Mouse (Mus musculus): ENCODE results near the gene Tfap2e.
A peak's percentile ranks its signal among the peaks of the same experiment; 100 is the strongest.

Gene Tfap2e

DNA sequence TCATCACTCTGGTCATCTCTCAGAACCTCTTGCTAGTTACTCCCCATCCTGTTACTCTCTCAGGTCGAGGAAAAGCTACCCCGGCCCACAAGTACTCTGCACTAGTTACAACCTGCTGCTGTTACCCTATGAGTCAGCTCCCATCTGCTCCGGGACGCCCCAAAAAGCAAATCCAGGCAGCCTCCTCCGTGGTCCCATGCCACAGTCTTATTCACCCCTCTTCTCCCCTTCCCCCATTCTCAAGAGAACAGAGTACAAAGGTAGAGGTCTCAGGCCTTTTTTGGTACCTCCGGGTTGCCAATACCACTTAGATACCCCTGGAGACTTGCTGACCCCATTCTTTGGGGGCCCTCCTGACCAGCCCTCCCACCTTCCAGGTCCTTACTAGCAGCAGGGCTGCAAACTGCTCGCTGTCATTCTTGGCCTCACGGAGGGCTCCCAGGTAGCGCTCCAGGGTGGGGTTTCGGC, 15.6 kb upstream of the Tfap2e start:
- no peak for DNase-seq (ENCODE audit: low spot score)

DNA sequence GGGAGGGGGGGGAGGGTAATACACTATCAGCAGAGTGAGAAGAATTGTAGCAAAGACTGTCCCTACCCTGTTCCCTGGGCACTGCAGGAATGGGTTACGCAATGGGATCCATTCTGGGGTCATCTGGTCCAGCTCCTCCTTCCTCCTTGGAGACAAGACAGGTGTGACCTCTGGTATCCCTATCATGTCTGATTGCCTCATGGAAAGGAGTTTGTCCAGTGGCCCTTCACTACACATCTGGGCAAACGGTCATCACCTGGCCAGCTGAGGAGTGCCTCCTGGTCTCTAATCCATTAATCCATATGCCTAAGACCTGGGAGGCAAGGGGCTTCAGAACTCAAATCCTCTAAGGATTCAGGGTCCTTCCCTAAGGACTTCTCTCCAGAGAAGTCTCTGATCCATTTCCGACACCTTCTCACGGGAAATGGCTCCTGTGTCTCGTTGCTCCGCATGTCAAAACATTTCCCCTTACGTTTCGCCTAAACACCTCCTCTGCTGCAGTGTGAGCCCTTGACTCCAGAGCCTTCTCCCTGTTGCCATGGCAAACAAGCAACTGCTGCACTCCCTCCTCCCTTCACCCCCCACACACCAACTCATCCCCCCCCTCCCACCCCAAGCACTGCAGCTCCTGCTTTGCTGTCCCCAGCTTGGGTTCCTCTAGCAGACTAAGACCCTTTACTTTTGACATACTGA, 15.0 kb upstream of the Tfap2e start:
- DNase-seq (ENCODE audit: low spot score) = no peak

DNA sequence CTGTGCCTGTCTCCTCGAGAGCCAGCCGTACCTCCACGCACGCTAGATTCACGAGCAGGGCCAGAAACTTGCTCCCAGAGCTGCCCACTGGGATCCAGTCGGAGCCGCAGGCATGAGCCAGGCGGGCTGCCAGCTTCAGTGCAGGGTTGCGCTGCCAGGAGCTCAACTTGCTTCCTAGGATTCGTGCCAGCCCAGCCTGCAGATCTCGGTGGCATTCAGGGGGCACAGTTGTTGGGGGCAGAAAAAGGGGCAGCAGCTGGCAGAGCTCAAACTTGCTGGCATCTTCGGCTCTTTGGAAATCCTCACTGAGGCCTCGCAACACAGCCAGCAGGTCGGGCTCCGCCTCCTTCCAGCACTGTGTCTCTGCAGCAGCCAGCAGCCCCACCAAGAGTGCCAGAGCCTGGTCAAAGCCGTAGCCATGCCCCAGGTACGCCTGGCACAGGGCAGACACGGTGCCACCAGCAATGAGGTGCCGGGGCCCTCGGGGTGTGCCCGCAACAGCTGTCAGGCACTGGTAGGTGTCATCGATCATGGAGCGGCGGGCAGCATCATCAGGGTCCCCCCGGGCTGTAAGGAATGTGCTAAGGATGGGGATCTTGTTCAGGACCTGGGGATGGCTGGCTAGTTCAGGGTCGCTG, 14.1 kb upstream of the Tfap2e start:
- DNase-seq (ENCODE audit: low spot score) = no peak

DNA sequence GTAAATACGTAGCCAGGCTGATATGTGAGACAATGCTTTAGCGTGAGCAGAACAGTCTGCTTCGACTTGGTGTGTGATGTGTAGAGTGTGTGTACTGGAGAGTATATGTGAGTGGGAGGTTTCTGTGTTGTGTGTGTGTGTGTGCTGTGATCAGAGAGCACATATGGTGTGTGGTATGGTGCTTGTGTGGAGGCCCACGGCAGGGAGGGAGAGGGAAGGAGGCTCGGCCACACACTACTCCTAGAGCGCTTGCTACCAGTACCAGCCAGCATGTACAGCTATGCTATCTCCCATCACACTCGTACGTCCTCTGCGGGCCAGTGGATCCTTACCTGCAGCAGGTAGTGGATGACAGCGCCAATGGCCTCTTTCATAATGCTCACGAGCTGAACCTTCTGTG, 13.5 kb upstream of the Tfap2e start:
- no peak for DNase-seq (ENCODE audit: low spot score)

DNA sequence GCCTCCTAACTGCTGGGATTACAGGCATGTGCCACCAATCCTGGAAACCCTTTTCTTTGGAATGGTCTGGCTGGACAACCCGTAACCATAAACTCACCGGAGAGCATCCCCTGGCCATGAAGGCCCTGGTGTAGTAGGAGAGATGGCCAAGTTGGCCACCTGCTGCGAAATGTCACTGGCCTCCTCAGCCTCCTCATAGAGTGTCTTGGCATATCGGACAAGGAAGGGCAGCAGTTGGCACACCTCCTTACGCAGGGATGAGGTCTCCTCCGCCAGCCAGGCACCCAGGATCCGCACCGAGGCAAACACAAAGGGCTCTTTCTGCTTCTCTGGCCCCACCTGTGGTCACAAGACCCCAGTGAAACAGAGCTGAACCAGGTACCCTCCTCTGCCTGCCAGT, 12.3 kb upstream of the Tfap2e start:
- DNase-seq (ENCODE audit: low spot score) = no peak

DNA sequence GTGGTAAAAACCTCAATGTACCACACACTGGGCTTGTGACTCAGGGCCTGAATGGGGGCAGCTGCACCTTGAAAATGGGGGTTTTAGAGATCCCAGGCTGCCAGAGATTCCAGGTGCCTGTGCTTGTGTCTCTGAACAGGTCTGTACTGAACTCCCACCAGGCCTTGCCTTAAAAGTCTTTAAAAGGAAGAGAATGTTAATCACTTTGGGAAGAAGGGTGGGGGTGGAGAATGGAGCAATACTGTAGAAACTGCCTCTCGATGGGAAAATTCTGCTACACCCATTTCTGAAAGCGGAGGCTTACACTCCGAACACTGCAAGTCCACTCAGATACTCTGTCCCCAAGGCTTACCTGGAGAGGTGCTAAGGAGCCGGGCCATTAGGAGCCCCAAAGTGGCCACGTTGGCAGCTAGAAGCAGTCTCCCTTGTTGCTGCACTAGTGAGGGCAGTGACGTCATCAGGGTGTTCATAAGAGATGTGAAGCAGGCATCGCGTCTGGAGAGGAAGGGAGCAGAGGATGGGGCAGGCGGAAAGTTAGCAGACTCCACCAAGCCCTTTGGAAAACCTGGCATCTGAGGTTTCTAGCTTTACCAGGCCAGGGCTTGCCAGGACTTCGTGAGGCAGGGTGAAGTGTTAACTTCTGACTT, 10.3 kb upstream of the Tfap2e start:
- DNase-seq (ENCODE audit: low spot score) = no peak

DNA sequence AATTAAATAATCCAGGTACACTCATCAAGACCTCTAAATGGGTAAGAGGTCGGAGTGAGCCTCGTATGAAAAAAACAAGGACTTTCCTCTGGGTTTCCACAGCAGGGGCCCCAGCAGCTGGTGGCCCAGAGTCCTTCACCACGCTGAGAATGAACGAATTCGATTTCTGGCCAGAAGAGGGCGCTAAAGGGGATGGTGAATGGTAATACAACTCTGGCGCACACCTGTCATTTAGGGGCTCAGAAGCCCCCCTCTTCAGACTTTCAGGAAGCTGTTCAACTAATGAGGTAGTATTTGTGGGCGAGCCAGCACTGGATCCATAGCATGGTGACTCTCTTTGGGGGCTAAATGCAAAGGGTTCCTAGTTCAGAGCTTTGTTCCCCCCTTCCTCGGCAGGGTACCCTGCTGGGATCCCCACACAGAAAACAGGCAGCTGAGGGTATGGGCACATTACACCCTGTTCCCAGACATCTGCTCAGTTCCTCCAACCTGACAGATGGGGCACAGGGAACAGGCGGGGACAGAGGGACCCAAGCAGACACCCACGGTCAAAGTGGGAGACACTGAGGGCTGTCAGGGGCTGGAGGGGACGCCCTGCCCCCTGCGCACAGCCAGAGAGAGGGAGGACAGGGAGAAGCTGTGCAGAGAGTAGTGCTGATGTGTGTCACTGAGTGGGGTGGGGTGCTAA, 9.6 kb upstream of the Tfap2e start:
- no peak for DNase-seq (ENCODE audit: low spot score)

DNA sequence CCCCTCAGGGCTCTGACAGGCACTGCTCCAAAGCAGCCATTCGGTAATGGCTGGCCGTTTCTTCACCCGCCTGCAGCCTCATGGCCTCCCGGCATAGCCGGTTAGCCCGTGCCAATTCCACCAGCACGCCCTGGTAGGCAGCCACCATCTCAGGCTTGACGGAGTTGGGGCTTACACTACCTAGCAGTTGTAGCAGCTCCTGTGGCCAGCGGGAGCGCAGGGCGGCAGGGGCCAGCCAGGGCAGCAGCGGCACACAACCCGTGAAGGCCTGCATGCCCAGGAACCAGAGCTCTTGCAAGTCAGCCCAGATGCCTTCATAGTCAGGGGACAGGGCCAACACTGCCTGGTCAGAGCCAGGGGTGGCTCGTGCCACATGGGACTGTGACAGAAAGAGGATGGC, 8.8 kb upstream of the Tfap2e start:
- DNase-seq (ENCODE audit: low spot score) = no peak

DNA sequence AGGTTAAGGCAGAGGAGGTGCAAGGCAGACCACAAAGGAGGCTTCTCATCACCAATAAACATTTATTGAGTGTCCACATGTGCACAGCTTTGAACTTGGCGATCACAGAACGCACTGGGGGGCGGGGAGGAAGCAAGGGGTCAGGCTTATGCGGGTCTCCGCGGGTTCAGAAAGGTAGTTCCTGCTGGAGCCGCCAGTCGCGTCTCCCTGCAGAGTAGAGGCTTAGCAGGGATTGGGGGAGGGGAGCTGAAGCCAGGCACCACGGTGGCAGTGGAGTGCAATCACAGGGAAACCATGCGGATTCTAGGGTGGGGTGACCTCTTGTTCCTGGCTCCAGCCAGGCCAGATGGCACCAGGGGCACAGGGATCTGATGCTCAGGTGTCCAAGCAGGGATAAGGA, 7.7 kb upstream of the Tfap2e start:
- DNase-seq (ENCODE audit: low spot score) = no peak

DNA sequence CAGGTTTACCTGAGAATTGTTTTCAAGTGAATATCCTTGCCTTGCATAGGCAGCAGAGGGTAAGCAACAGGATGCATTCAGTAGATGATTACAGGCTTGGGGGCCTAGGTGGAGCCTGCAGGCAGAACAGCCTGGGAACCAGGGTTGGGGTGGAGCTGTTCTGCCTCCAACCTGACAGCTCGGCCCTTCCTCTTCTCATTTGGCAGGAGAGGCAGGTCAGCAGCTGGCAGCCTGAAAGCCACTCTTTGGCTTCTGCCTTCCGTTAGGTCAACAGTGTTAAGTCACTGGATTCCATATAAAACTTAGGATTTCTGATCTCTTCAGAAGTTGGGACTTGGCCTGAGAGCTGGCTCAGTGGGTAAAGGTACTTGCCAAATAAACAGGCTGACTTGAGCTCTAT, 6.9 kb upstream of the Tfap2e start:
- DNase-seq (ENCODE audit: low spot score) = no peak

DNA sequence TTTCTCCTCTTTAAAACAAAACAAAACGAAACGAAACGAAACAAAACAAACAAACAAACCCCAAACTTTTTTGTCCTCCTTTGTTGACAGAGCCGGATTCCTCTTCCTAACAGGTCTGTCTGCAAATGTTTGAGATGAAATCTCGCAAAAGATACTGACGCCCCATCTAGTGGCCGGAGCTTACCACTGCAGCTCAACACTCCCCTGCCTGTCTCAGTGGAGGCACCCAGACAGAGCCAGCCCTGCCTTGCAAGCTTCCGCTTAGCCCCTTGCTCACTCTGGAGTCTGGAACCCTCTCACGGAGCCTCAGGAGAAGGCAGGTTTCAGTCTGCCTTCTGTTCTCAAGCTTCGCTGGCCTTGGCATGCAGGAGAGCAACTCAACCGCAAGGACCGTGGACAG, 5.4 kb upstream of the Tfap2e start:
- peak; percentile 69 for DNase-seq (ENCODE audit: low spot score)

DNA sequence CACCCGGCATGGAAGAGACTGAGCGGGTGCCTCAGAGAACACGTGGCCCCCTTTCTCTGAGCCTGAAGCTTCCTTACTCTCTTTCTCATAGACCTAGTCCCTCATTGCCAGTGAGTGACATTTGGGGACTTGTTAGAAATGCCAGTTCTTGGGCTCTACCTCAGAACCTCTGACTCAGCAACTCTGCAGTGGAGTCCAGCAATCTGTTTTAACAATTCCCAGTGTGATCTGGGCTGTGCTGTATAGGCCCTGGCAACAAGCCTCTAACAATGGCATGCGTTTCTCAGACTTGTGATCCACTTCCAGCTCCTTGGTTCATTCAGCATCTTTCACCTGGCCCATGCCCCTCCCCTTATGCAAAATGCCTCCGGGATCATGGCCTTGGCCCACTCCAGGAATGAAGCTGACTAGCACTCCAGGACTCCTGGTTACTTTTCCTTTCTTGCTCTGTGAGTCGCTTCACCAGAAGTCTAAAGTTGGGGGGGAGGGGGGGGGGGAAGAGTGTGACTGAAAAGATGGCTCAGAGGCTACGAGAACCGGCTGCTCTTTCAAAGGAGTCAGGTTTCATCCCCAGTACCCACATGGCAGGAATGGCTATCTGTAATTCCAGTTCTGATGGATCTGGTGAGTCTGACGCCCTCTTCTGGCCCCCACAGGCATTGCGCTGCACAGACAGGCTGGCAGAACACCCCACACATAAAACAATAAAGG, 4.1 kb upstream of the Tfap2e start:
- DNase-seq (ENCODE audit: low spot score) = no peak

DNA sequence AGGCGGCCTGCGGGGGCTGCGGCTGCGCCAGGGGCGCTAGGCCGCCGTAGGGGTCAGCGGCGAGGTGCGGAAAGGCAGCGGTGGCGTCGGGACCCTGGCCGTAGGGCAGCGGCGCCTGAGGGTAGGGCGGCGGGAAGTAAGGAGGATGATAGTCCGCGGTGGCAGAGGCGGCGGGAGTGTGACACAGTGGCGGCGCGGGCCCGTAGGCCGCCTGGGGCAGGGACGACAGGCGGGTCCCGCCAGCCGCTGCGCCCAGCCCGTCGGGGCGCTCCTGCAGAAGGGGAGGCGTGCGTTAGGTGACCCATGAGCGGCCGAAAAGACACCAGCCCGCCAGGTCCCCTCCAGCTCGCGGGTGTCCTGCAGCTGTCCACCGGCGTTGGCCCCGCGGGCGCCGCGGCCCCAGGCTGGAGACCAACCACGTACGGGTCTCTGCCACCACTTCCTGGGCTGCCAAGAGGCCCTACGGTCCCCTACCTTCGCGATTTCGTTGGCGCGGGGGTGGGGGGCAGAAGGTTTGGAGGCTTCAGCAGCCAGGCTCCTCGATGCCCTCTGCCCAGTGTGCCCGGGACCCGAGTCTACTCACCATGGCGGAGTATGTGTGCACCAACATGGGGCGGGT, 549 bp downstream of the Tfap2e start:
- DNase-seq (ENCODE audit: low spot score) = no peak

DNA sequence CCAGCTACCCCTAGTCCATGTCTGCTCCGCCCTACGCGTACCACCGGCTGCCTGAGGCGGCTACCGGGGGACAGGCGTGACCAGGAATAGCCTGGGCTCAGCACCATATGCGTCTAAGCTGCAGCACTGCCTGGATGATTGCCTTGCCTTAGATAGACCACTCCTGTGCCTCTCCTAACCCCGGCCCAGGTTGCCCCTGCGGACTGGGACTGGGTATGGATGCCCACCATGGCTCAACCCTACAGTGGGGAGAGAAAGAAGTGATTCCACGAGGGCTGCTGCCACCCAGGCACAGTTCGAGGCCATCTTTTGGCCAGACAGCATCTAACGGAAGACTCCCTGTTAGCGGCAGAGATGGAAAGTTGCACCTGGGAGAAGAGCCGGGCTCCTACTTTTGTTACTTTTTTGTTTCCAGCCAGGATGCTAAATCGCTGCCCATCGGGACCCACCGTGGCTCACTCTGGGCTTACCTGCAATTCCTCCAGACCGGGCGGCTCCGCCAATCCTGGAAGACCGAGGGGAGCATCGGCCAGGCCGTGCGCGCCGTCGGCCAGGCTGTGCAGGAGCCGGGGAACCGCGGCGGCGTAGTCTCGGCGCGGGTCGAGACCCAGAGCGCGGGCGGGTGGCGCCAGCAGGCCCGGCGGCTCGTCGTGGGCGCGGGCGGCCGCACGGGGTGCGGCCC, 1.2 kb downstream of the Tfap2e start:
- DNase-seq (ENCODE audit: low spot score) = no peak

DNA sequence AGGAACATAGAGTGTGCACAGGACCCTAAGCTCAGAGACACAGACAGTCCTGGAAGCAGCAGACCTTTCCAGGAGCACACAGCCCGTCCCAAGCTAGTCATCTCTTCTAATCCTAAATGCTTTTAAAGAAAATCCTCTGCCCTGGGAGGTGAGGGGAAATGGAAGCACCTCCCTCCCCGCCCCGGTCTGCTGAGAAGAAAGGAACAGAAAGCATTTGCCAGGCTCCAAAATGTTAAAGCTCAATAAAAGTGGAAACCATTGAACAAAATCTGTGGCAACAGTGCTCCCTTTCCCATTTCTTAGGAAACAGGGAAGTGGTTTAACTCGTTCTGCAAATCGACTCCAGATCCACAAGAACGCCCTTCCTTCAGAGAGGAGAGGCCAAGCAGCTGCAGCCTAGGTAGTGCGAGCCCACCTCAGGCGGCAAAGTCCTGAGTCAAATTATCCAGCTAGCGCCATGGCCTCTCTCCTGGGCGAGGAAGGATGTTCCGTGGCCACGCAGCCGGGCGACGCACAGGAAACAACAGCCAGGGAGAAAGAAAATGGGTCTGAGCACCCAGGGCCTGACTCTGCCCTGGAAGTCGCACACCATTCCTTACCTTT, 1.9 kb downstream of the Tfap2e start:
- DNase-seq (ENCODE audit: low spot score) = no peak

DNA sequence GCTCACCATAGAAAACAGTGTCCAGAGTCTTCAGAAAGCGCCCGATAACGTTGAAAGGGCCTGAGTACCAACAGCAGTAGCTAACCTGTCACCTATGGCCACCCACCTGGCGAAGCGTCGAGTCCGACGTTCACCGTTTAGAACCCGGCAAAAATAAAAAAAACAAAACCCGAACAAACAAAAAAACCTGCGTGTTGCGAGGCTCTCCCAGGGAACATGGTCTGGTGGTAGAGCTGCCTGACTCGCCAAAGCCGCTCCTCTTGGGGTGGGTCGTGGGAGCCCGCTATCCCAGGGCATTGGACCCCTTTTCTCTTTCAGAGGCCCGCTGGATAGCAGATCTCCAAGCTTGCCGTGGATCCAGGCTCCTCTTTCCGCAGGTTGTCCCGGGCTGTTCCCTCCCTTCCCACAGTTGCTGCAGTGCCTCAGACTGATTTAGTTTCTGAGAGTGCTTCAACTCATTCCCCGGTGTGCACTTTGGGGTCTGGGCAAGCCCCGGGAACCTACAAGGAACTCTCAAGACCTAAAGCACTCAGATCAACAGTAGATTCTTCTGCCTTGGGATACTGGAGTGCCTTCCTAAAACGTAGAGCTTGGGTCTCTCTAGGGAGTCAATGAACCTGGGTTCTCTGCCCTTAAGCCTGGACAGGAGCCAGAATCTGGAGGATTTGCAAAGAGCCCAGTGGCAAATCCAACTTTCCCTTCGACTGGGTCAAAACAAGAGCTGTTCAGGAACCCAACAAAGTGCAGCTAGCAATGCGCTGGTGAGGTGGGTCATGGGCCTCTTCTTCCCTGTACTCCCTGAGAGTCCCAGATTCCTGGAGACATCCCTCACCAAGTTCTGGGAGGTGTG, 3.3 kb downstream of the Tfap2e start:
- DNase-seq (ENCODE audit: low spot score) = no peak

DNA sequence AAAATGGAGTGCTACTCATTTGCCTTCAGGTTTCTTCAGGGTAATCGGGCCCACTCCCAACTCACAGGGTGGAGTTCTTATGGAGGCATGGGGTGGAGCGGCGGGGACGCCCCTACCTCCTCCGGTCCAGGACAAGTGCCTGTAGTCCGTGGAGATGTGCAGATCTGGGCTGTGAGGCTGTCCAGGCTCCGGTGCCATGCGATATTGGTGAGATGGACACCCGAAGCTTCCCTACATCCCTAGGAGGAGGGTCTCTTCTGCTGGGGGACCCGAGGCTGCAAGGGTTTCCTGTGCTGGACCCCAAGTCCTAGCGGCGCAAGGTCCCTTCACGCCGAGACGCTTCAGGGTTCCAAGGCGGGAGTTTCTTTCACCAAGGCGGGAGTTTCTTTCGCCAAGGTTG, 3.9 kb downstream of the Tfap2e start:
- DNase-seq (ENCODE audit: low spot score) = no peak

DNA sequence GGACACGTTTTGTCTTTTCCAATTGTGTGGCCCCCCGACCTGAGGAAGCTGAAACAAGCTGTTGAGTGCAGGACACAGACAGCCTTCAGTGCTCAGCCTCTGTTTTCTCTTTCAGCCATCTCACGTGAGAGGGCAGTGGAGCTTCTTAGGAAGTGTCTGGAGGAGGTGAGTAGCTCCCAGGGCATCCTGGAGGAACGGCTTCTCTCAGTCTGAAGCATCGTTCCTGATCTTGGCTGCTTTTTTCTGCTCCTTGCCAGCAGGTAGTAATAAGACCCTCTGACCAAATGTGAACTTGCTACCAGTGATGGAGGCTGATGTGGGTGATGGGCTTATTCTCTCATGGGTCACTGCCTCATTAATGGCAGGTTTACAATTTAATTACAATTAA, 28.6 kb downstream of the Tfap2e start:
- no peak for DNase-seq (ENCODE audit: low spot score)

DNA sequence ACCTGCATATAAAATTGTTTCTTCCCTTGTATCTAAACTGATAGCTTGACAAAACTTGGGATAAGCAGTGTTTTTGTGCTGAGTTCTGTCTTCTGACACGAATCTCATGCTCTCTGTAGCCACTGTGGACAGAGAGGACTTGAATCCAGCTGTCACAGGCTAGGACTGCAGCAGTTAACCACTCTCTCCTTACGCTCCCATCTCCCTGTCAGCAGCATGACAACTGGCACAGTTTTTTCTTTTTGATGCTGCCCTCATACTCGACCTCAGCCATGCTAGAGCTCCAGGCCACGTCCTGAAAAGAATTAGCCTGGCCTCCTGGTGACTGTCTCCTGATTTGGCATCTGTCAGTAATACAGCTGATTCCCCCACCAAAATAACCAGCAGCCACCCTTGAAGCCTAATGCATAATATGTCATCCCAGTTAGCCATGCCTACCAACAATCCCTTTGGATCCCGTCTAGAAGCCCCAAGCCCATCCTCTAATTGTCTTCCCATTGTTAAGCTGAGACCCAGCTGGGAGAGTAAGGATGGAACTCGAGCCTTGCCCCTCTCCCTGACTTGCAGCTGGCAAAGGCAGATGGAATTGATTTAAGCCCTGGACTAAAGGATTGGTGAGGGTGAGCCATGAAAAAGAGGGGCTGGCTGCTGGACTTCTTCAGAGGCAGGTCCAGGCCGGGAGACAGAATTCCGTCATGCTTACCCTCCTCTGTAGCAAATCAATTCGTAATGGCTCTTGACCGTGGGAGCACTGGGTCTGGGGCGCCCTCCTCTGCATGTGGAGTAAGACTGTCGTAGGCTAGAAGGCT, 29.2 kb downstream of the Tfap2e start:
- DNase-seq (ENCODE audit: low spot score) = no peak

Measured in urinary bladder, postnatal 25 days (tissue).